Mouse (Mus musculus): ENCODE data around the gene Phkb.

The Phkb gene

GRCm38 (mm10) chr8:86079433-86079832 lies 238.7 kb downstream of the Phkb start:
- no peak overlapping the region for H3K4me3 ChIP-seq (replicated peaks; ENCODE audit: low read length)
- no peaks in the 10 kb centered on the region for H3K27me3 ChIP-seq (ENCODE audit: insufficient read depth, low read length)
- no peaks in the 10 kb centered on the region for H3K36me3 ChIP-seq (ENCODE audit: insufficient read depth, low read length)
- H3K4me1 ChIP-seq (replicated peaks; ENCODE audit: low read depth, low read length): no peaks in the 10 kb centered on the region
- no peaks in the 10 kb centered on the region for H3K9me3 ChIP-seq (ENCODE audit: low read length)
- TF ChIP-seq NANOG (IDR thresholded peaks at IDR 0.05; ENCODE audit: borderline replicate concordance, low read length) (no peak), POU5F1 (IDR thresholded peaks at IDR 0.05; ENCODE audit: borderline replicate concordance, low read length) (no peak), CTCF (conservative IDR thresholded peaks at IDR 0.05; ENCODE audit: low read length) (no peak)

- no peaks in the 10 kb centered on the region for H3K9me3 ChIP-seq (ENCODE audit: low read length)
- no peak overlapping the region for H3K4me3 ChIP-seq (replicated peaks; ENCODE audit: low read length)
- no peaks in the 10 kb centered on the region for H3K27me3 ChIP-seq (ENCODE audit: insufficient read depth, low read length)
- no peaks in the 10 kb centered on the region for H3K36me3 ChIP-seq (ENCODE audit: insufficient read depth, low read length)
- no peaks in the 10 kb centered on the region for H3K4me1 ChIP-seq (replicated peaks; ENCODE audit: low read depth, low read length)
- TF ChIP-seq CTCF (conservative IDR thresholded peaks at IDR 0.05; ENCODE audit: low read length): no peak
- TF ChIP-seq POU5F1 (IDR thresholded peaks at IDR 0.05; ENCODE audit: borderline replicate concordance, low read length): no peak
- TF ChIP-seq NANOG (IDR thresholded peaks at IDR 0.05; ENCODE audit: borderline replicate concordance, low read length): no peak
Measured at GRCm38 (mm10) chr8:86083346-86083745, 242.6 kb downstream of the Phkb start.

GRCm38 (mm10) chr8:86086791-86087190 lies 246.0 kb downstream of the Phkb start:
- no peak overlapping the region for H3K4me3 ChIP-seq (replicated peaks; ENCODE audit: low read length)
- H3K36me3 ChIP-seq (ENCODE audit: insufficient read depth, low read length): no peaks in the 10 kb centered on the region
- no peak for TF ChIP-seq POU5F1 (IDR thresholded peaks at IDR 0.05; ENCODE audit: borderline replicate concordance, low read length)
- no peak for TF ChIP-seq CTCF (conservative IDR thresholded peaks at IDR 0.05; ENCODE audit: low read length)
- TF ChIP-seq NANOG (IDR thresholded peaks at IDR 0.05; ENCODE audit: borderline replicate concordance, low read length): no peak
- H3K27me3 ChIP-seq (ENCODE audit: insufficient read depth, low read length): no peaks in the 10 kb centered on the region
- H3K9me3 ChIP-seq (ENCODE audit: low read length): no peaks in the 10 kb centered on the region
- no peaks in the 10 kb centered on the region for H3K4me1 ChIP-seq (replicated peaks; ENCODE audit: low read depth, low read length)

GRCm38 (mm10) chr8:86087468-86087867 lies 246.7 kb downstream of the Phkb start:
- Histone ChIP-seq H3K27me3 (ENCODE audit: insufficient read depth, low read length) (no peaks in the 10 kb centered on the region), H3K4me1 (replicated peaks; ENCODE audit: low read depth, low read length) (no peaks in the 10 kb centered on the region), H3K36me3 (ENCODE audit: insufficient read depth, low read length) (no peaks in the 10 kb centered on the region), H3K9me3 (ENCODE audit: low read length) (no peaks in the 10 kb centered on the region), H3K4me3 (replicated peaks; ENCODE audit: low read length) (no peak overlapping the region)
- TF ChIP-seq CTCF (conservative IDR thresholded peaks at IDR 0.05; ENCODE audit: low read length) (no peak), POU5F1 (IDR thresholded peaks at IDR 0.05; ENCODE audit: borderline replicate concordance, low read length) (no peak), NANOG (IDR thresholded peaks at IDR 0.05; ENCODE audit: borderline replicate concordance, low read length) (no peak)

- TF ChIP-seq POU5F1 (IDR thresholded peaks at IDR 0.05; ENCODE audit: borderline replicate concordance, low read length): no peak
- no peak for TF ChIP-seq NANOG (IDR thresholded peaks at IDR 0.05; ENCODE audit: borderline replicate concordance, low read length)
- TF ChIP-seq CTCF (conservative IDR thresholded peaks at IDR 0.05; ENCODE audit: low read length): no peak
Measured at GRCm38 (mm10) chr8:86090666-86091065, 249.9 kb downstream of the Phkb start.

More at GRCm38 (mm10) chr8:86090666-86091065, 249.9 kb downstream of the Phkb start:
- H3K36me3 ChIP-seq (ENCODE audit: insufficient read depth, low read length): no peaks in the 10 kb centered on the region
- no peaks in the 10 kb centered on the region for H3K4me1 ChIP-seq (replicated peaks; ENCODE audit: low read depth, low read length)
- no peaks in the 10 kb centered on the region for H3K9me3 ChIP-seq (ENCODE audit: low read length)
- no peaks in the 10 kb centered on the region for H3K27me3 ChIP-seq (ENCODE audit: insufficient read depth, low read length)
- no peak overlapping the region for H3K4me3 ChIP-seq (replicated peaks; ENCODE audit: low read length)
